Mouse (Mus musculus) bone marrow, adult 2 months (tissue): Measurements from ENCODE around the gene Ablim1. TPM values are rescaled to one million over a fixed set of nuclear protein-coding genes. Genes with fewer than 3 reads are reported as not detected.

Experiments
- H3K27ac ChIP-seq: fragments of 200-500 bp; 2 replicates; pipeline ENCODE4 v1.5.1; 2012; ENCODE audit warnings: low read depth, mild to moderate bottlenecking, control low read depth, inconsistent platforms, low read length; ENCODE audit not compliant: control insufficient read depth, poor library complexity, insufficient read depth
- H3K4me1 ChIP-seq: fragments of 200-500 bp; 2 replicates; pipeline ENCODE4 v1.6.1; 2011; ENCODE audit warnings: low read length; ENCODE audit not compliant: control insufficient read depth, insufficient read depth
- H3K4me3 ChIP-seq: fragments of 200-500 bp; replicated peaks from 2 replicates; pipeline ENCODE3; 2011; ENCODE audit warnings: mild to moderate bottlenecking, low read depth, low read length, control low read depth; ENCODE audit not compliant: control insufficient read depth
- CTCF ChIP-seq: fragments of 200-500 bp; IDR thresholded peaks from 2 replicates; pipeline ENCODE4 v1.5.1; 2011; ENCODE audit warnings: low read length, control low read depth; ENCODE audit not compliant: control insufficient read depth, insufficient read depth
- POLR2A ChIP-seq: fragments of 200-500 bp; IDR thresholded peaks from 2 replicates; pipeline ENCODE4 v1.6.1; 2011; ENCODE audit warnings: low read depth, mild to moderate bottlenecking, control low read depth, low read length, borderline replicate concordance; ENCODE audit not compliant: control insufficient read depth
- WGBS: fragments of 180-500 bp; shearing (Covaris S2); methylation state at CpG from one replicate; pipeline ENCODE4 v1.1.7; 2018; 5-methylcytosine and 5-hydroxymethylcytosine counted together
- polyA plus RNA-seq: library from polyadenylated mRNA; stranded (reverse); fragments of >200 nt; gene quantifications from 2 replicates; pipeline ENCODE4 v1.2.4, GENCODE M21; 2011; ENCODE audit warnings: low replicate concordance; ENCODE audit not compliant: missing spikeins, insufficient read depth, insufficient read length

The Ablim1 gene
- polyA plus RNA-seq, 1 experiment, result 15.5 TPM

- Histone ChIP-seq H3K4me3 (no peak overlapping the region), H3K27ac (no peak overlapping the region), H3K4me1 (no peaks in the 10 kb centered on the region)
- no peak for TF ChIP-seq CTCF
- no peak for TF ChIP-seq POLR2A
- 58% methylated on average over 3 of the region's 3 CpGs for WGBS
Observed at GRCm38 (mm10) chr19:57093698-57094004, 221.1 kb downstream of the Ablim1 start.

- Histone ChIP-seq H3K27ac (no peak overlapping the region), H3K4me3 (no peak overlapping the region), H3K4me1 (no peaks in the 10 kb centered on the region)
- no peak for TF ChIP-seq CTCF
- no peak for TF ChIP-seq POLR2A
- WGBS, result 73% methylated on average over 5 of the region's 5 CpGs
Observed at GRCm38 (mm10) chr19:57092958-57093697, 221.6 kb downstream of the Ablim1 start.

GRCm38 (mm10) chr19:57091278-57091677, 223.4 kb downstream of the Ablim1 start:
- Histone ChIP-seq H3K4me3 (no peak overlapping the region), H3K27ac (no peak overlapping the region), H3K4me1 (no peaks in the 10 kb centered on the region)
- TF ChIP-seq POLR2A (no peak), CTCF (no peak)
- WGBS, result 88% methylated on average over 7 of the region's 7 CpGs

- Histone ChIP-seq H3K4me1 (peaks cover 2% of the 10 kb centered on the region; the same call in 1 of the 2 replicates), H3K4me3 (no peak overlapping the region), H3K27ac (no peak overlapping the region)
- TF ChIP-seq CTCF (no peak), POLR2A (no peak)
- 47% methylated on average over 2 of the region's 2 CpGs for WGBS
Observed at GRCm38 (mm10) chr19:57088804-57089369, 225.8 kb downstream of the Ablim1 start.

- Histone ChIP-seq H3K27ac (no peak overlapping the region), H3K4me1 (peaks cover 2% of the 10 kb centered on the region; the same call in 1 of the 2 replicates), H3K4me3 (no peak overlapping the region)
- 33% methylated on average over 5 of the region's 5 CpGs for WGBS
- no peak for TF ChIP-seq POLR2A
- no peak for TF ChIP-seq CTCF
Observed at GRCm38 (mm10) chr19:57084520-57085166, 230.1 kb downstream of the Ablim1 start.

GRCm38 (mm10) chr19:57083887-57084286, 230.8 kb downstream of the Ablim1 start:
- TF ChIP-seq POLR2A, result no peak
- TF ChIP-seq CTCF, result no peak
- Histone ChIP-seq H3K27ac (no peak overlapping the region), H3K4me3 (no peak overlapping the region), H3K4me1 (peaks cover 2% of the 10 kb centered on the region; the same call in 1 of the 2 replicates)
- 88% methylated on average over 2 of the region's 2 CpGs for WGBS

- no peak for TF ChIP-seq CTCF
- no peak for TF ChIP-seq POLR2A
- no peak overlapping the region for H3K4me3 ChIP-seq
- H3K4me1 ChIP-seq, result peaks cover 2% of the 10 kb centered on the region; the same call in 1 of the 2 replicates
- no peak overlapping the region for H3K27ac ChIP-seq
- 82% methylated on average over 10 of the region's 10 CpGs for WGBS
Observed at GRCm38 (mm10) chr19:57083183-57083555, 231.6 kb downstream of the Ablim1 start.

GRCm38 (mm10) chr19:57082454-57083182, 232.1 kb downstream of the Ablim1 start:
- WGBS, result 61% methylated on average over 17 of the region's 17 CpGs
- Histone ChIP-seq H3K4me3 (no peak overlapping the region), H3K4me1 (peaks cover 2% of the 10 kb centered on the region; the same call in 1 of the 2 replicates), H3K27ac (no peak overlapping the region)
- TF ChIP-seq POLR2A, result no peak
- TF ChIP-seq CTCF, result no peak
